Mouse (Mus musculus): Measurements from ENCODE around the gene Nkpd1. TPM values are rescaled to one million over a fixed set of nuclear protein-coding genes. Genes with fewer than 3 reads are reported as not detected.
A peak's percentile ranks its signal among the peaks of the same experiment; 100 is the strongest.

Nkpd1 gene
- polyA plus RNA-seq, 1 experiment from 2014 or later, result 0.11 TPM

- Histone ChIP-seq H3K4me1 (ENCODE audit: insufficient read depth, low read length) (peaks cover 15% of the 10 kb centered on the region; the same call in 1 of the 2 replicates), H3K27ac (ENCODE audit: low read length) (no peak overlapping the region), H3K36me3 (ENCODE audit: insufficient read depth, low read length) (peaks cover 20% of the 10 kb centered on the region), H3K27me3 (ENCODE audit: insufficient read depth, low read length) (no peaks in the 10 kb centered on the region), H3K4me2 (replicated peaks; ENCODE audit: low read depth, low read length) (no peak overlapping the region), H3K9me3 (ENCODE audit: low read length) (no peaks in the 10 kb centered on the region), H3K9ac (replicated peaks; ENCODE audit: low read length) (no peak overlapping the region), H3K4me3 (ENCODE audit: low read length) (no peak overlapping the region)
- no peak for ATAC-seq (ENCODE audit: low FRiP score, low TSS enrichment)
- WGBS, result 73% methylated on average over 1 of the region's 1 CpGs
Measured at GRCm38 (mm10) chr7:19554168-19554567, 36.5 kb downstream of the Nkpd1 start.

- H3K27ac ChIP-seq (ENCODE audit: low read length), result no peak overlapping the region
- no peaks in the 10 kb centered on the region for H3K9me3 ChIP-seq (ENCODE audit: low read length)
- H3K4me3 ChIP-seq (ENCODE audit: low read length), result no peak overlapping the region
- H3K9ac ChIP-seq (replicated peaks; ENCODE audit: low read length), result 0 out of 2 replicates have a peak overlapping the region, but pooled peaks have one; percentile 8
- H3K4me1 ChIP-seq (ENCODE audit: insufficient read depth, low read length), result peaks cover 31% of the 10 kb centered on the region
- H3K27me3 ChIP-seq (ENCODE audit: insufficient read depth, low read length), result no peaks in the 10 kb centered on the region
- H3K4me2 ChIP-seq (replicated peaks; ENCODE audit: low read depth, low read length), result no peak overlapping the region
- no peak for ATAC-seq (ENCODE audit: low FRiP score, low TSS enrichment)
- H3K36me3 ChIP-seq (ENCODE audit: insufficient read depth, low read length), result peaks cover 20% of the 10 kb centered on the region
- WGBS, result 94% methylated on average over 2 of the region's 2 CpGs
Measured at GRCm38 (mm10) chr7:19557086-19557485, 39.4 kb downstream of the Nkpd1 start.

- H3K27ac ChIP-seq (ENCODE audit: low read length), result no peak overlapping the region
- WGBS, result 89% methylated on average over 6 of the region's 6 CpGs
- no peak for ATAC-seq (ENCODE audit: low FRiP score, low TSS enrichment)
Measured at GRCm38 (mm10) chr7:19557982-19558900, 40.6 kb downstream of the Nkpd1 start.

GRCm38 (mm10) chr7:19558965-19559364 is 41.3 kb downstream of the Nkpd1 start:
- Histone ChIP-seq H3K9ac (replicated peaks; ENCODE audit: low read length) (no peak overlapping the region), H3K36me3 (ENCODE audit: insufficient read depth, low read length) (peaks cover 11% of the 10 kb centered on the region), H3K4me3 (ENCODE audit: low read length) (no peak overlapping the region), H3K27ac (ENCODE audit: low read length) (no peak overlapping the region), H3K4me2 (replicated peaks; ENCODE audit: low read depth, low read length) (no peak overlapping the region), H3K4me1 (ENCODE audit: insufficient read depth, low read length) (peaks cover 37% of the 10 kb centered on the region), H3K9me3 (ENCODE audit: low read length) (no peaks in the 10 kb centered on the region), H3K27me3 (ENCODE audit: insufficient read depth, low read length) (no peaks in the 10 kb centered on the region)
- WGBS, result 46% methylated on average over 2 of the region's 2 CpGs
- no peak for ATAC-seq (ENCODE audit: low FRiP score, low TSS enrichment)

More at GRCm38 (mm10) chr7:19557982-19558900, 40.6 kb downstream of the Nkpd1 start:
- Histone ChIP-seq H3K4me3 (ENCODE audit: low read length) (no peak overlapping the region), H3K9ac (replicated peaks; ENCODE audit: low read length) (no peak overlapping the region; the same call in 1 of the 2 replicates), H3K27me3 (ENCODE audit: insufficient read depth, low read length) (no peaks in the 10 kb centered on the region), H3K4me1 (ENCODE audit: insufficient read depth, low read length) (peaks cover 35% of the 10 kb centered on the region), H3K4me2 (replicated peaks; ENCODE audit: low read depth, low read length) (no peak overlapping the region), H3K36me3 (ENCODE audit: insufficient read depth, low read length) (peaks cover 15% of the 10 kb centered on the region), H3K9me3 (ENCODE audit: low read length) (no peaks in the 10 kb centered on the region)

- WGBS, result 18% methylated on average over 11 of the region's 11 CpGs
- no peak for ATAC-seq (ENCODE audit: low FRiP score, low TSS enrichment)
Measured at GRCm38 (mm10) chr7:19560491-19561260, 43.0 kb downstream of the Nkpd1 start.

GRCm38 (mm10) chr7:19561431-19561764 is 43.8 kb downstream of the Nkpd1 start:
- Histone ChIP-seq H3K4me2 (replicated peaks; ENCODE audit: low read depth, low read length) (peak overlapping the region; percentile 81), H3K4me3 (ENCODE audit: low read length) (peak overlapping the region; percentile 99), H3K4me1 (ENCODE audit: insufficient read depth, low read length) (peaks cover 37% of the 10 kb centered on the region), H3K9me3 (ENCODE audit: low read length) (peaks cover 5% of the 10 kb centered on the region), H3K9ac (replicated peaks; ENCODE audit: low read length) (peak overlapping the region; percentile 96), H3K27ac (ENCODE audit: low read length) (peak overlapping the region; percentile 94), H3K36me3 (ENCODE audit: insufficient read depth, low read length) (peaks cover 21% of the 10 kb centered on the region), H3K27me3 (ENCODE audit: insufficient read depth, low read length) (no peaks in the 10 kb centered on the region)
- no peak for ATAC-seq (ENCODE audit: low FRiP score, low TSS enrichment)
- under 1% methylated on average over 11 of the region's 11 CpGs for WGBS

More at GRCm38 (mm10) chr7:19560491-19561260, 43.0 kb downstream of the Nkpd1 start:
- H3K9ac ChIP-seq (replicated peaks; ENCODE audit: low read length), result peak overlapping the region; percentile 96
- peaks cover 21% of the 10 kb centered on the region for H3K36me3 ChIP-seq (ENCODE audit: insufficient read depth, low read length)
- H3K9me3 ChIP-seq (ENCODE audit: low read length), result peaks cover 5% of the 10 kb centered on the region
- H3K4me1 ChIP-seq (ENCODE audit: insufficient read depth, low read length), result peaks cover 37% of the 10 kb centered on the region
- peak overlapping the region; percentile 99 for H3K4me3 ChIP-seq (ENCODE audit: low read length)
- H3K27ac ChIP-seq (ENCODE audit: low read length), result peak overlapping the region; percentile 94; the same call in 1 of the 2 replicates
- H3K4me2 ChIP-seq (replicated peaks; ENCODE audit: low read depth, low read length), result peak overlapping the region; percentile 81
- H3K27me3 ChIP-seq (ENCODE audit: insufficient read depth, low read length), result no peaks in the 10 kb centered on the region

- H3K27me3 ChIP-seq (ENCODE audit: insufficient read depth, low read length), result no peaks in the 10 kb centered on the region
- peak overlapping the region; percentile 81 for H3K4me2 ChIP-seq (replicated peaks; ENCODE audit: low read depth, low read length)
- peak overlapping the region; percentile 99 for H3K4me3 ChIP-seq (ENCODE audit: low read length)
- WGBS, result under 1% methylated on average over 91 of the region's 102 CpGs
- peaks cover 5% of the 10 kb centered on the region for H3K9me3 ChIP-seq (ENCODE audit: low read length)
- peak; percentile 85 for ATAC-seq (ENCODE audit: low FRiP score, low TSS enrichment)
- H3K9ac ChIP-seq (replicated peaks; ENCODE audit: low read length), result peak overlapping the region; percentile 96
- H3K27ac ChIP-seq (ENCODE audit: low read length), result peak overlapping the region; percentile 94
- peaks cover 21% of the 10 kb centered on the region for H3K36me3 ChIP-seq (ENCODE audit: insufficient read depth, low read length)
- peaks cover 37% of the 10 kb centered on the region for H3K4me1 ChIP-seq (ENCODE audit: insufficient read depth, low read length)
Measured at GRCm38 (mm10) chr7:19561765-19562642, 44.4 kb downstream of the Nkpd1 start.

GRCm38 (mm10) chr7:19562643-19563410 is 45.2 kb downstream of the Nkpd1 start, which contains the start of gene Ppp1r37:
Gene Ppp1r37 (minus strand): TSS chr7:19563076.
- Histone ChIP-seq H3K27me3 (ENCODE audit: insufficient read depth, low read length) (no peaks in the 10 kb centered on the region), H3K4me3 (ENCODE audit: low read length) (peak within 1 kb of the TSS; percentile 99), H3K4me1 (ENCODE audit: insufficient read depth, low read length) (peaks cover 37% of the 10 kb centered on the region), H3K9me3 (ENCODE audit: low read length) (peaks cover 5% of the 10 kb centered on the region), H3K27ac (ENCODE audit: low read length) (peak within 1 kb of the TSS; percentile 94), H3K4me2 (replicated peaks; ENCODE audit: low read depth, low read length) (peak within 1 kb of the TSS; percentile 81), H3K9ac (replicated peaks; ENCODE audit: low read length) (peak within 1 kb of the TSS; percentile 96), H3K36me3 (ENCODE audit: insufficient read depth, low read length) (peaks cover 19% of the 10 kb centered on the region)
- 0 out of 2 replicates have a peak, but pooled peaks have one; percentile 43 for ATAC-seq (ENCODE audit: low FRiP score, low TSS enrichment)
- WGBS, result 1% methylated on average over 19 of the region's 19 CpGs

Data from kidney, embryonic 16.5 days (tissue).